Mouse (Mus musculus) midbrain, embryonic 12.5 days (tissue): ENCODE measurements around the gene Ei24. TPM values are rescaled to one million over a fixed set of nuclear protein-coding genes. Genes with fewer than 3 reads are reported as not detected.

Experiments used
- ATAC-seq: fragments of 200-750 bp; cut with Nextera tagmentation; 2 replicates; pipeline ENCODE4 v1.8.0; 2017; ENCODE audit warnings: low read depth, moderate TSS enrichment, moderate library complexity; ENCODE audit not compliant: low FRiP score
- H3K27ac ChIP-seq: fragments of 300-500 bp; sonication (generic); replicated peaks from 2 replicates; pipeline ENCODE4 v1.5.1; 2016; ENCODE audit warnings: mild to moderate bottlenecking
- H3K27me3 ChIP-seq: fragments of 300-500 bp; sonication (generic); 2 replicates; pipeline ENCODE4 v1.6.1; 2016; ENCODE audit warnings: mild to moderate bottlenecking
- H3K36me3 ChIP-seq: fragments of 300-500 bp; sonication (generic); 2 replicates; pipeline ENCODE4 v1.6.1; 2016
- H3K4me1 ChIP-seq: fragments of 300-500 bp; sonication (generic); 2 replicates; pipeline ENCODE4 v1.6.1; 2016
- H3K4me2 ChIP-seq: fragments of 300-500 bp; sonication (generic); replicated peaks from 2 replicates; pipeline ENCODE4 v1.6.1; 2016; ENCODE audit warnings: mild to moderate bottlenecking, moderate library complexity
- H3K4me3 ChIP-seq: fragments of 300-500 bp; sonication (generic); 2 replicates; pipeline ENCODE4 v1.5.1; 2016; ENCODE audit warnings: mild to moderate bottlenecking
- H3K9ac ChIP-seq: fragments of 300-500 bp; sonication (generic); replicated peaks from 2 replicates; pipeline ENCODE4 v1.6.1; 2016; ENCODE audit warnings: mild to moderate bottlenecking, moderate library complexity
- H3K9me3 ChIP-seq: fragments of 300-500 bp; sonication (generic); 2 replicates; pipeline ENCODE4 v1.6.1; 2016; ENCODE audit warnings: mild to moderate bottlenecking
- whole genome bisulfite sequencing: fragments of 180-500 bp; shearing (Covaris S2); methylation state at CpG from one replicate; pipeline ENCODE4 v1.1.7; 2016; 5-methylcytosine and 5-hydroxymethylcytosine counted together
- polyA plus RNA-seq: library from polyadenylated mRNA; unstranded; fragments of >200 nt; fragmentation: Nextera tagmentation; extraction: Ambion mirVana; gene quantifications from 2 replicates; pipeline ENCODE4 v1.2.1, GENCODE M21; 2016

Ei24 gene
- polyA plus RNA-seq, 1 experiment from 2014 or later, result 107 TPM

DNA sequence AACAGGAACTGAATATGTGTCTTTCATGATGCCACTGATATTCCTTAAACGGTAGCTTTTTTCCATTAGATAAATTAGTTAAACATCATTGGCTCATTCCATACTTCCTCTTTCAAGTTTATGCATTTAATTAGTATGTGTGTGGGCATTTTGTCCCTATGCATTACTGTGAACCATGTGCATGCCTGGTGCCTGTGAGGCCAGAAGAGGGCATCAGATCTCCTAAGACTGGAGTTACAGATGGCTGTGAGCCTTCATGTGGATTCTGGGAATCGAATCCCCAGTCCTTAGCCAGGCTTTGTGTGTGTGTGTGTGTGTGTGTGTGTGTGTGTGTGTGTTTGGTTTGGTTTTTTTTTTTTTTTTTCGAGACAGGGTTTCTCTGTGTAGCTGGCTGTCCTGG lies 17.3 kb upstream of the Ei24 start:
- Histone ChIP-seq H3K4me3 (no peak overlapping the region), H3K9me3 (no peaks in the 10 kb centered on the region), H3K27me3 (no peaks in the 10 kb centered on the region), H3K9ac (no peak overlapping the region), H3K4me1 (no peaks in the 10 kb centered on the region), H3K36me3 (no peaks in the 10 kb centered on the region), H3K27ac (no peak overlapping the region), H3K4me2 (no peak overlapping the region)
- no peak for ATAC-seq
- WGBS, result 83% methylated on average over 2 of the region's 3 CpGs

- no peak for ATAC-seq
- 90% methylated on average over 5 of the region's 5 CpGs for WGBS
Observed at GRCm38 (mm10) chr9:36808126-36808785, 11.1 kb upstream of the Ei24 start.

DNA sequence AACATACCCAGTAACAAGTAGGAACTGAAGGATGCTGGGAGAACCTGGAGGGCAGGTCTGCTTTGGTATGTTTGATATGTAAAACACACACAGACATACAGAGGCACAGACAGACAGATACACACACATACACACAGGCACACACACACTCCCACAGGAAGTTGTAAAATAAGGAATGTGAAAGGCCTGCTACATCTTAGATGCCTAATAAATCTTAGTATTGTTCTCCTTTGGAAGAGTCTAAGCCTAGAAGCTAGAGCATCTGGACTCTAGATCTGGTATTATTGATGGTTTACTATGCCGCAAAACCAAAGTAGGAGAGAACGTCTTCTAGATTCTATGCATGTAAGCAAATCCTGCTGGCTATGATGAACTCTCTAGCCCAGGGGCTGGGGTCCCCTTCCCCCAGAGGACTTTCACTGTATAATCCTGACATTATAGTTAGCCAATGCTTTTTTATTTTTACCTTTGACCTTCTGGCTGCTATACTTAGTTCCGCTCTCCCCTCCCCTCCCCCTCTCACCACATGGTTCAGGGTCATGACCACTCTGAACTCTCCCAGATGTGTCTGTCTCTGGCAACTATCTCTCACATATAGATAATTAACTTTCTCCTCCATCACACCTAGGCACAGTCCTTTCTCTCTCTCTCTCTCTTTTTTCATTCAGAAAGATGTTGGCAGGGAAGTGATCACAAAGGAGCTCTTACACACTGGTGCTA lies 8.2 kb upstream of the Ei24 start:
- Histone ChIP-seq H3K36me3 (no peaks in the 10 kb centered on the region), H3K27me3 (no peaks in the 10 kb centered on the region), H3K9ac (no peak overlapping the region), H3K9me3 (no peaks in the 10 kb centered on the region), H3K4me1 (no peaks in the 10 kb centered on the region), H3K4me2 (no peak overlapping the region), H3K27ac (no peak overlapping the region), H3K4me3 (no peak overlapping the region)
- 87% methylated on average over 3 of the region's 3 CpGs for WGBS
- ATAC-seq, result no peak

More at GRCm38 (mm10) chr9:36808126-36808785, 11.1 kb upstream of the Ei24 start:
- Histone ChIP-seq H3K27ac (no peak overlapping the region), H3K4me2 (no peak overlapping the region), H3K4me3 (no peak overlapping the region), H3K9ac (no peak overlapping the region), H3K9me3 (no peaks in the 10 kb centered on the region), H3K4me1 (no peaks in the 10 kb centered on the region), H3K27me3 (no peaks in the 10 kb centered on the region), H3K36me3 (no peaks in the 10 kb centered on the region)

DNA sequence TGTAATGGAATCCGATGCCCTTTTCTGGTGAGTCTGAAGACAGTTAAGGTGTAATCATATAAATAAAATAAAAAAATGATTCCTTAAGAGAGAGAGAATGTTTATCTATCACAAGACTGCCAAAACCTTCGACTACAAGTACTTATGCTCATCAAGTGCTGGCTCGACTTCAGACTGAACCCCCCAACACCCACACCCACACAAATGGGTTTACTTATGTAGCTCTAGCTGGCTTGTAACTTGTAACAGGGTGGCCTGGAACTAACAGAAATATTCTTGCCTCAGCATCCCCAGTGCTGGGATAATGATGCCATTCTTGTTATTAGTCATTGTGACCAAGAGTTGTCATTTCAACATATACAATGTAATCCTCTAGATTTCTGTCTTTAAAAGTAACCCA lies 6.7 kb upstream of the Ei24 start:
- ATAC-seq, result no peak
- H3K9ac ChIP-seq, result no peak overlapping the region
- H3K4me2 ChIP-seq, result no peak overlapping the region
- no peaks in the 10 kb centered on the region for H3K9me3 ChIP-seq
- WGBS, result 90% methylated on average over 3 of the region's 3 CpGs
- no peaks in the 10 kb centered on the region for H3K4me1 ChIP-seq
- H3K27ac ChIP-seq, result no peak overlapping the region
- no peaks in the 10 kb centered on the region for H3K36me3 ChIP-seq
- H3K27me3 ChIP-seq, result no peaks in the 10 kb centered on the region
- H3K4me3 ChIP-seq, result no peak overlapping the region

- WGBS, result 79% methylated on average over 6 of the region's 6 CpGs
- ATAC-seq, result no peak
- Histone ChIP-seq H3K4me3 (no peak overlapping the region), H3K9ac (no peak overlapping the region), H3K9me3 (no peaks in the 10 kb centered on the region), H3K4me1 (no peaks in the 10 kb centered on the region), H3K27ac (no peak overlapping the region), H3K4me2 (no peak overlapping the region), H3K27me3 (no peaks in the 10 kb centered on the region), H3K36me3 (no peaks in the 10 kb centered on the region)
Observed at GRCm38 (mm10) chr9:36803386-36803785, 6.2 kb upstream of the Ei24 start.

GRCm38 (mm10) chr9:36802951-36803350 lies 5.8 kb upstream of the Ei24 start:
- H3K4me1 ChIP-seq, result no peaks in the 10 kb centered on the region
- H3K27ac ChIP-seq, result no peak overlapping the region
- no peak overlapping the region for H3K9ac ChIP-seq
- no peaks in the 10 kb centered on the region for H3K27me3 ChIP-seq
- H3K4me2 ChIP-seq, result no peak overlapping the region
- H3K4me3 ChIP-seq, result no peak overlapping the region
- ATAC-seq, result no peak
- whole genome bisulfite sequencing, result 80% methylated on average over 3 of the region's 3 CpGs
- no peaks in the 10 kb centered on the region for H3K9me3 ChIP-seq
- H3K36me3 ChIP-seq, result no peaks in the 10 kb centered on the region

DNA sequence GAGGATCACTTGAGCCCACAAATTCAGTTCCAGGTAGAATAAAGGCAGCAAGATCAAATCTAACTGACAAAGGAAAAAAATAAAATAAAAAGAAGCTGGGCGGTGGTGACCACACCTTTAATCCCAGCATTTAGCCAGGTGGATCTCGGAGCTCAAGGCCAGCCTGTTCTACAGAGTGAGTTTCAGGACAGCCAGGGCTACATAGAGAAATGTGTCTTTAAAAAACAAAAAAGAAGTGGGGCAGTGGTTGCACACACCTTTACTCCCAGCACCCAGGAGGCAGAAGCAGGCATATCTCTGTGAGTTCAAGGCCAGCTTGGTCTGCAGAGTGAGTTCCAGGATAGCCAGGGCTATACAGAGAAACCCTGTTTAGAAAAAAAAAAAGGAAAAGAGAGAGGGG lies 4.8 kb upstream of the Ei24 start:
- ATAC-seq, result no peak
- H3K4me2 ChIP-seq, result no peak overlapping the region
- H3K4me1 ChIP-seq, result no peaks in the 10 kb centered on the region
- H3K9me3 ChIP-seq, result no peaks in the 10 kb centered on the region
- H3K9ac ChIP-seq, result no peak overlapping the region
- H3K27ac ChIP-seq, result no peak overlapping the region
- H3K27me3 ChIP-seq, result no peaks in the 10 kb centered on the region
- WGBS, result 84% methylated on average over 2 of the region's 2 CpGs
- H3K4me3 ChIP-seq, result no peak overlapping the region
- H3K36me3 ChIP-seq, result no peaks in the 10 kb centered on the region

- peak overlapping the region; percentile 93 for H3K4me3 ChIP-seq
- no peak for ATAC-seq
- peak overlapping the region; percentile 92 for H3K4me2 ChIP-seq
- no peaks in the 10 kb centered on the region for H3K9me3 ChIP-seq
- H3K36me3 ChIP-seq, result peaks cover 15% of the 10 kb centered on the region
- peaks cover 19% of the 10 kb centered on the region for H3K4me1 ChIP-seq
- WGBS, result 28% methylated on average over 5 of the region's 5 CpGs
- no peak overlapping the region for H3K27ac ChIP-seq
- H3K9ac ChIP-seq, result peak overlapping the region; percentile 98
- no peaks in the 10 kb centered on the region for H3K27me3 ChIP-seq
Observed at GRCm38 (mm10) chr9:36796224-36796623, 969 bp downstream of the Ei24 start.

- H3K4me3 ChIP-seq, result no peak overlapping the region
Observed at GRCm38 (mm10) chr9:36795556-36795955, 1.6 kb downstream of the Ei24 start.

GRCm38 (mm10) chr9:36794487-36794886 lies 2.7 kb downstream of the Ei24 start:
- no peak overlapping the region for H3K27ac ChIP-seq
- H3K36me3 ChIP-seq, result peaks cover 31% of the 10 kb centered on the region
- H3K27me3 ChIP-seq, result no peaks in the 10 kb centered on the region
- 84% methylated on average over 2 of the region's 2 CpGs for whole genome bisulfite sequencing
- no peak overlapping the region for H3K4me2 ChIP-seq
- H3K9me3 ChIP-seq, result no peaks in the 10 kb centered on the region
- ATAC-seq, result no peak
- H3K9ac ChIP-seq, result no peak overlapping the region
- H3K4me3 ChIP-seq, result no peak overlapping the region
- H3K4me1 ChIP-seq, result peaks cover 19% of the 10 kb centered on the region

More at GRCm38 (mm10) chr9:36795556-36795955, 1.6 kb downstream of the Ei24 start:
- no peak for ATAC-seq
- Histone ChIP-seq H3K4me2 (peak overlapping the region; percentile 92; the same call in 1 of the 2 replicates), H3K27ac (no peak overlapping the region), H3K4me1 (peaks cover 19% of the 10 kb centered on the region), H3K9ac (no peak overlapping the region), H3K9me3 (no peaks in the 10 kb centered on the region), H3K27me3 (no peaks in the 10 kb centered on the region), H3K36me3 (peaks cover 21% of the 10 kb centered on the region)
- 96% methylated on average over 1 of the region's 1 CpGs for WGBS

GRCm38 (mm10) chr9:36792191-36792590 lies 5.0 kb downstream of the Ei24 start:
- H3K27me3 ChIP-seq, result no peaks in the 10 kb centered on the region
- no peak overlapping the region for H3K4me2 ChIP-seq
- peaks cover 54% of the 10 kb centered on the region for H3K36me3 ChIP-seq
- WGBS, result 91% methylated on average over 3 of the region's 3 CpGs
- ATAC-seq, result no peak
- no peaks in the 10 kb centered on the region for H3K9me3 ChIP-seq
- no peak overlapping the region for H3K9ac ChIP-seq
- H3K4me1 ChIP-seq, result peaks cover 19% of the 10 kb centered on the region
- no peak overlapping the region for H3K27ac ChIP-seq
- H3K4me3 ChIP-seq, result no peak overlapping the region

DNA sequence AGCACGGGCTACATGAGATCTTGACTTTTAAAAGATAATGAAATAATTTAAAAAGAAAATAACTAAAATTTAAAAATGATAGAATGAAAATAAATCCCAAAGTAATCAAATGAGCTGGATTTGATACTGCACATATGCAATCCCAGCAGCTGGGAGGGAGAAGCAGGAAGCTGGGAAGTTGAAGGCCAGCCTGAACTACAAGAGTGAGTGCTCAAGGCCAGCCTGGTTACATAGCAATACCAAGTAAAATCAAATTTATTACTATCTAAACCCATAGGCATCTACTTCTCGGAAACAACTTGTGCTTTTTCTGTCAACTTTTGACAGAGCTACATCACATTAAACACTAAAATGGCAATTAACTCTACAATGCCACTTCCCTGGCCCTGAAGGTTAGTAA lies 13.3 kb downstream of the Ei24 start:
- Histone ChIP-seq H3K4me1 (no peaks in the 10 kb centered on the region), H3K9ac (no peak overlapping the region), H3K4me2 (no peak overlapping the region), H3K36me3 (peaks cover 84% of the 10 kb centered on the region), H3K4me3 (no peak overlapping the region), H3K27me3 (no peaks in the 10 kb centered on the region), H3K9me3 (no peaks in the 10 kb centered on the region), H3K27ac (no peak overlapping the region)
- WGBS, result 92% methylated on average over 2 of the region's 2 CpGs
- ATAC-seq, result no peak
